Mouse (Mus musculus): Measurements from ENCODE around the gene Vav1. TPM values are rescaled to one million over a fixed set of nuclear protein-coding genes. Genes with fewer than 3 reads are reported as not detected.

The Vav1 gene
- polyA plus RNA-seq, 1 experiment: not detected

DNA sequence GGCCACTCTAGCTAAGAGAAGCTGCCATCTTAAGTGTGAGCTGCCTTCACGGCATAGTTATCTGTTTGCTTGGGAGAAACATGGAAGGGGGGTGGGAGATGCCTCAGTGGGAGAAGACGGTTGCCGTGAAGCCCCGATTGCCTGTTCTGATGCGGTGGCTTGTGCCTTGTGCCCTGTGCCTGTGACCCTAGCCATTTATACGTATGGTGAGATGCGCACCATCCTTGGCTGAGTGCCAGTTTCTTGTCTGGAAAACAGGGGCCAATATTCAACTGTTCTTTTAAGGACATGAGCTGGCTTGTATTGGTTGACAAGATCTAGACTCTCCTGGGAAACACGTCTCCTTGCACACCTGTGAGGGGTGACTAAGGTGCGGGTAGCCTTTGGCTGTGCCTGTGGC, 72.2 kb downstream of the Vav1 start:
- Histone ChIP-seq H3K4me1 (ENCODE audit: control insufficient read depth, insufficient read depth, low read length) (no peaks in the 10 kb centered on the region), H3K4me3 (ENCODE audit: low read depth, low read length) (no peak overlapping the region), H3K27ac (ENCODE audit: insufficient read depth, low read length) (no peak overlapping the region), H3K27me3 (ENCODE audit: control insufficient read depth, insufficient read depth, low read length, poor library complexity, severe bottlenecking) (no peaks in the 10 kb centered on the region), H3K9me3 (replicated peaks; ENCODE audit: control insufficient read depth, insufficient read depth, low read length, poor library complexity, severe bottlenecking) (no peaks in the 10 kb centered on the region), H3K9ac (ENCODE audit: low read depth, poor library complexity, severe bottlenecking) (no peak overlapping the region), H3K36me3 (ENCODE audit: control insufficient read depth, insufficient read depth, low read length, poor library complexity, severe bottlenecking) (no peaks in the 10 kb centered on the region)
- TF ChIP-seq EP300 (IDR thresholded peaks at IDR 0.05; ENCODE audit: insufficient read depth, low read depth, low read length) (no peak), POLR2A (IDR thresholded peaks at IDR 0.05; ENCODE audit: insufficient read depth, low read length) (no peak), CTCF (IDR thresholded peaks at IDR 0.05; ENCODE audit: low read depth, low read length) (no peak)

DNA sequence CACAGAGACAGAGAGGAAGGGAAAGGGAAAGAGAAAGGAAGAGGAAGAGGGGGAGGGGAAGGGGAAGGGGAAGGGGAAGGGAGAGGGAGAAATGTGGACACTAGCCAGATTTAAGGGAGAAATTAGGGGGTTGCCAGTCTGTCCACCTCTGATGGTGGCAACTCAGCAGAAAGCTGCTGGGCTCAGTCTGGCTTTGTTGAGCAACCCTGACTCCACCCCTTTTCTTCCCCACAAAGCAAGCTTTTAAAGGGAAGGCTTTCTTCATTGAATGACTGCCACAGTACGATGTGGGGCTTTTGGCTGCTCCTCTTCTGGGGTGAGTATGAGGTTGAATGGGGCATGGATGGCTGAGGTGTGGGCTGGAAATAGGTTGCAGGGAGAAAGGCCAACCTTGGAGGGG, 79.5 kb downstream of the Vav1 start, which contains the start of gene Adgre1:
Gene Adgre1 (plus strand): TSS at position 251 of the 400 bp plus-strand sequence.
- no peaks in the 10 kb centered on the region for H3K9me3 ChIP-seq (replicated peaks; ENCODE audit: control insufficient read depth, insufficient read depth, low read length, poor library complexity, severe bottlenecking)
- H3K4me1 ChIP-seq (ENCODE audit: control insufficient read depth, insufficient read depth, low read length): no peaks in the 10 kb centered on the region
- no peak within 1 kb of the TSS for H3K9ac ChIP-seq (ENCODE audit: low read depth, poor library complexity, severe bottlenecking)
- H3K27ac ChIP-seq (ENCODE audit: insufficient read depth, low read length): no peak within 1 kb of the TSS
- no peaks in the 10 kb centered on the region for H3K36me3 ChIP-seq (ENCODE audit: control insufficient read depth, insufficient read depth, low read length, poor library complexity, severe bottlenecking)
- H3K27me3 ChIP-seq (ENCODE audit: control insufficient read depth, insufficient read depth, low read length, poor library complexity, severe bottlenecking): no peaks in the 10 kb centered on the region; the same call in 1 of the 2 replicates
- H3K4me3 ChIP-seq (ENCODE audit: low read depth, low read length): no peak within 1 kb of the TSS
- no peak for TF ChIP-seq EP300 (IDR thresholded peaks at IDR 0.05; ENCODE audit: insufficient read depth, low read depth, low read length)
- no peak for TF ChIP-seq POLR2A (IDR thresholded peaks at IDR 0.05; ENCODE audit: insufficient read depth, low read length)
- TF ChIP-seq CTCF (IDR thresholded peaks at IDR 0.05; ENCODE audit: low read depth, low read length): no peak

- H3K4me1 ChIP-seq (ENCODE audit: control insufficient read depth, insufficient read depth, low read length): no peaks in the 10 kb centered on the region
- H3K4me3 ChIP-seq (ENCODE audit: low read depth, low read length): no peak overlapping the region
- H3K27ac ChIP-seq (ENCODE audit: insufficient read depth, low read length): no peak overlapping the region
- no peak for TF ChIP-seq EP300 (IDR thresholded peaks at IDR 0.05; ENCODE audit: insufficient read depth, low read depth, low read length)
- TF ChIP-seq CTCF (IDR thresholded peaks at IDR 0.05; ENCODE audit: low read depth, low read length): no peak
- TF ChIP-seq POLR2A (IDR thresholded peaks at IDR 0.05; ENCODE audit: insufficient read depth, low read length): no peak
- H3K9ac ChIP-seq (ENCODE audit: low read depth, poor library complexity, severe bottlenecking): no peak overlapping the region
- no peaks in the 10 kb centered on the region; the same call in 1 of the 2 replicates for H3K27me3 ChIP-seq (ENCODE audit: control insufficient read depth, insufficient read depth, low read length, poor library complexity, severe bottlenecking)
- H3K9me3 ChIP-seq (replicated peaks; ENCODE audit: control insufficient read depth, insufficient read depth, low read length, poor library complexity, severe bottlenecking): no peaks in the 10 kb centered on the region
- no peaks in the 10 kb centered on the region for H3K36me3 ChIP-seq (ENCODE audit: control insufficient read depth, insufficient read depth, low read length, poor library complexity, severe bottlenecking)
These were observed 80.8 kb downstream of the Vav1 start for GRCm38 (mm10) chr17:57359485-57360241.

Other genes with a start within 250 kb of the Vav1 start
- gene Khsrp, start 247.6 kb upstream of the Vav1 start, polyA plus RNA-seq (2011; ENCODE audit: insufficient read depth, insufficient read length, low read depth, missing spikeins): 166 and 176 TPM in 2 replicates
- not detected in 2 replicates for gene Slc25a41, start 237.4 kb upstream of the Vav1 start, polyA plus RNA-seq (2011; ENCODE audit: insufficient read depth, insufficient read length, low read depth, missing spikeins)
- gene Crb3, start 220.0 kb upstream of the Vav1 start, polyA plus RNA-seq (2011; ENCODE audit: insufficient read depth, insufficient read length, low read depth, missing spikeins): 53.5 and 57.7 TPM in 2 replicates
- 24.2 and 24.5 TPM in 2 replicates for gene Slc25a23, start 219.2 kb upstream of the Vav1 start, polyA plus RNA-seq (2011; ENCODE audit: insufficient read depth, insufficient read length, low read depth, missing spikeins)
- gene Dennd1c, start 200.6 kb upstream of the Vav1 start, polyA plus RNA-seq (2011; ENCODE audit: insufficient read depth, insufficient read length, low read depth, missing spikeins): 6.6 and 8.9 TPM in 2 replicates
- 5.8 and 12.6 TPM in 2 replicates for gene Tubb4a, start 191.3 kb upstream of the Vav1 start, polyA plus RNA-seq (2011; ENCODE audit: insufficient read depth, insufficient read length, low read depth, missing spikeins)
- 8.1 and 9.1 TPM in 2 replicates for gene Tnfsf9, start 173.8 kb upstream of the Vav1 start, polyA plus RNA-seq (2011; ENCODE audit: insufficient read depth, insufficient read length, low read depth, missing spikeins)
- gene Cd70, start 129.3 kb upstream of the Vav1 start, polyA plus RNA-seq (2011; ENCODE audit: insufficient read depth, insufficient read length, low read depth, missing spikeins): not detected in 2 replicates
- gene Tnfsf14, start 84.9 kb upstream of the Vav1 start, polyA plus RNA-seq (2011; ENCODE audit: insufficient read depth, insufficient read length, low read depth, missing spikeins): not detected in 2 replicates
- 0.94 TPM in 1 of 2 replicates, not detected in the other for gene C3, start 51.0 kb upstream of the Vav1 start, polyA plus RNA-seq (2011; ENCODE audit: insufficient read depth, insufficient read length, low read depth, missing spikeins)
- 13.1 and 14.2 TPM in 2 replicates for gene Gpr108, start 30.7 kb upstream of the Vav1 start, polyA plus RNA-seq (2011; ENCODE audit: insufficient read depth, insufficient read length, low read depth, missing spikeins)
- 59.0 and 61.1 TPM in 2 replicates for gene Trip10, start 29.6 kb upstream of the Vav1 start, polyA plus RNA-seq (2011; ENCODE audit: insufficient read depth, insufficient read length, low read depth, missing spikeins)
- not detected in 2 replicates for gene Adgre1, start 79.6 kb downstream of the Vav1 start, polyA plus RNA-seq (2011; ENCODE audit: insufficient read depth, insufficient read length, low read depth, missing spikeins)